Mouse (Mus musculus) layer of hippocampus, adult 2 months (tissue): Measurements from ENCODE around the gene Ccdc85c. TPM values are rescaled to one million over a fixed set of nuclear protein-coding genes. Genes with fewer than 3 reads are reported as not detected.

Experiments
- DNase-seq, 2 experiments: peaks; one replicate each; pipeline ENCODE4 v3.0.0; 2022; ENCODE audit warnings: low spot score in 2 of 2
- H3K27ac ChIP-seq: fragments of 200-600 bp; 2 replicates; pipeline ENCODE4 v1.8.1; 2022
- H3K4me3 ChIP-seq: fragments of 200-600 bp; 2 replicates; pipeline ENCODE4 v1.8.1; 2022; ENCODE audit warnings: mild to moderate bottlenecking
- CTCF ChIP-seq: fragments of 200-600 bp; conservative IDR thresholded peaks from 2 replicates; pipeline ENCODE4 v1.8.1; 2022; ENCODE audit warnings: antibody characterized with exemption, mild to moderate bottlenecking, moderate library complexity
- total RNA-seq, 2 experiments: library from RNA; stranded (reverse); gene quantifications; 2 replicates each; pipeline ENCODE4 v1.2.3; 2021

Ccdc85c gene
- total RNA-seq, 2 experiments from 2014 or later, result 68.4 to 68.5 TPM

GRCm38 (mm10) chr12:108179246-108179320 is 96.1 kb downstream of the Ccdc85c start, which contains the start of gene Setd3:
Setd3 (minus strand) TSS chr12:108179314.
- no peak for TF ChIP-seq CTCF
- peak within 1 kb of the TSS; percentile 94 for H3K27ac ChIP-seq
- H3K4me3 ChIP-seq, result peak within 1 kb of the TSS; percentile 93
- no peak for DNase-seq

- DNase-seq, result peak; percentile 59 to 66
- Histone ChIP-seq H3K4me3 (peak overlapping the region; percentile 88), H3K27ac (peak overlapping the region; percentile 94)
- no peak; the same call in 1 of the 2 replicates for TF ChIP-seq CTCF
These were observed 96.6 kb downstream of the Ccdc85c start for GRCm38 (mm10) chr12:108178331-108179245.

DNA sequence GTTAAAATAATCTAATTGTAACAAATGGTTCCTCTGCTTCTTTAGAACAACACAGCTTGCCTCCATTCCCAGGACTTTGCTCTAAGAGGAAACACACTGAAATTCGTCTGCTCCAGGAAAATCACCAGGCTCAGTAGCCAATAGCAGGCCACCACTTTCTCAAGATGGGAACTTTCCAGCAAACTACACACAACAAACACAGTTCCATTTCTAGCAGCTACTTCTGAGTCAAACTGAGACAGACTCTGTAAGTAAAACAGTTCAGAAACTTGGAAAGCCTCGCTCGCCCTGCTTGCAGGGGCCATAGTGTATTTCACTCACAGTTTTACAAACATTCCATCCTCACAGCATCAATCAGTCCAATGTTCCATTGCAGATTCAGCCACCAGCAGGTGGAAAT is 98.9 kb downstream of the Ccdc85c start:
- no peak for TF ChIP-seq CTCF
- no peak overlapping the region for H3K27ac ChIP-seq
- no peak overlapping the region for H3K4me3 ChIP-seq
- no peak for DNase-seq

- Histone ChIP-seq H3K27ac (no peak overlapping the region), H3K4me3 (no peak overlapping the region)
- DNase-seq, result no peak
- no peak for TF ChIP-seq CTCF
These were observed 100.4 kb downstream of the Ccdc85c start for GRCm38 (mm10) chr12:108174606-108175505.

DNA sequence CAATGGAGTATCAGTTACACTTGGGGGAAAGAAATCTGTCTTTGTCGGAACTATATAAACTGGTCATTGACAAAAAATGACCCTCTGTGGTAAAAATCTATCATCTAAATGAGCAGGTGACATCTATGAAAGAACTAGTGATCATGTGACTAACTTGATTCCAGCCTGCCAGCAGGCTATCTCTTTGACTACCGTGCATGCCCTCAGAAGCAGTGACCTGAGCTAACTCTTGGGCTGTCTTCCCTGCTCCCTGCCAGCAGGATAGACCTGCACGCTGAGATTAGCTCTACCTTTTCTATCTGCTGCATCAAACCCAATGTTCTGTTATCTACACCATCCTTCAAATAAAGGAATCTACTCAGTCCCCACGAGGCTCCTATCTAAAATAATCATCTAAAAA is 102.6 kb downstream of the Ccdc85c start:
- no peak for TF ChIP-seq CTCF
- H3K27ac ChIP-seq, result no peak overlapping the region
- H3K4me3 ChIP-seq, result no peak overlapping the region
- no peak for DNase-seq

- TF ChIP-seq CTCF, result no peak
- H3K27ac ChIP-seq, result no peak overlapping the region
- no peak overlapping the region for H3K4me3 ChIP-seq
- no peak for DNase-seq
These were observed 103.9 kb downstream of the Ccdc85c start for GRCm38 (mm10) chr12:108171336-108171735.

GRCm38 (mm10) chr12:108170467-108170866 is 104.8 kb downstream of the Ccdc85c start:
- TF ChIP-seq CTCF, result no peak

GRCm38 (mm10) chr12:108168909-108169308 is 106.3 kb downstream of the Ccdc85c start:
- no peak for DNase-seq
- H3K4me3 ChIP-seq, result no peak overlapping the region
- TF ChIP-seq CTCF, result no peak
- no peak overlapping the region for H3K27ac ChIP-seq

More at GRCm38 (mm10) chr12:108170467-108170866, 104.8 kb downstream of the Ccdc85c start:
- Histone ChIP-seq H3K27ac (no peak overlapping the region), H3K4me3 (no peak overlapping the region)
- DNase-seq, result no peak

- TF ChIP-seq CTCF, result no peak
- DNase-seq, result no peak
- Histone ChIP-seq H3K4me3 (no peak overlapping the region), H3K27ac (no peak overlapping the region)
These were observed 111.5 kb downstream of the Ccdc85c start for GRCm38 (mm10) chr12:108163706-108164105.

DNA sequence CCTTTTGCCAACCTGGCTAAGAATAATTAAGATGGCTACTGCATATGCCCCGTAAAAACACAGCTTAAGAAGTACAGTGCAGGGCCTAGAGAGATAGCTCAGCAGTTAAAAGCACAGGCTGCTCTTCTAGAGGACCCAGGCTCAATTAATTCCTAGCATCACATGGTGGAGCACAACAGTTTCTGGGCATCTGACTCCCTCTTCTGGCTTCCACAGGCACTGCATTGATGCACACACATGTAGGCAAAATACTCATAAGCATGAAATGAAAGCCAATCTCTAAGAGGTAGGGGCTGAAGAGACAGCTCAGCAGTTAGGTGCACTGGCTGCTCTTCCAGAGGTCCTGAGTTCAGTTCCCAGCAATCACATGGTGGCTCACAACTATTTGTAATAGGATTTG is 113.2 kb downstream of the Ccdc85c start:
- H3K4me3 ChIP-seq, result no peak overlapping the region
- peak; percentile 79 for TF ChIP-seq CTCF
- peak in 1 of 2 experiments; percentile 37 for DNase-seq

GRCm38 (mm10) chr12:108159863-108160262 is 115.4 kb downstream of the Ccdc85c start:
- peak; percentile 50 for TF ChIP-seq CTCF
- no peak overlapping the region for H3K27ac ChIP-seq
- no peak for DNase-seq
- no peak overlapping the region for H3K4me3 ChIP-seq

More for the DNA sequence above, 113.2 kb downstream of the Ccdc85c start:
- H3K27ac ChIP-seq, result no peak overlapping the region

Other genes with a start within 250 kb of the Ccdc85c start
- 100 to 1,000 TPM; 148 to 154 TPM for gene Setd3, start 96.1 kb downstream of the Ccdc85c start, total RNA-seq
- gene Ccnk, start 95.8 kb downstream of the Ccdc85c start, total RNA-seq, result 10 to 100 TPM; 29.6 to 30.8 TPM
- 1 to 10 TPM; 5.1 to 6.4 TPM for gene Hhipl1, start 30.8 kb upstream of the Ccdc85c start, total RNA-seq
- 100 to 1,000 TPM; 169 TPM for gene Cyp46a1, start 59.0 kb upstream of the Ccdc85c start, total RNA-seq
- 10 to 100 TPM; 46.6 to 47.4 TPM for gene Eml1, start 95.5 kb upstream of the Ccdc85c start, total RNA-seq